Mouse (Mus musculus) myocyte (in vitro differentiated cells): ENCODE results near the gene Gm10203. TPM values are rescaled to one million over a fixed set of nuclear protein-coding genes. Genes with fewer than 3 reads are reported as not detected.
A peak's percentile ranks its signal among the peaks of the same experiment; 100 is the strongest.
"Not testable (repeated sequence)": the region's sequence is repeated elsewhere in the genome, so short reads cannot be mapped to it uniquely, and the experiment has no call there.

ENCODE experiments used
- H3K27me3 ChIP-seq: one replicate; pipeline ENCODE4 v1.6.1; 2011; ENCODE audit not compliant: control insufficient read depth, insufficient read depth, insufficient read length
- H3K36me3 ChIP-seq: one replicate; pipeline ENCODE4 v1.6.1; 2011; ENCODE audit not compliant: control insufficient read depth, insufficient read depth
- H3K4me2 ChIP-seq: one replicate; pipeline ENCODE4 v1.6.1; 2011; ENCODE audit warnings: low read depth, control low read depth
- H3K4me3 ChIP-seq: one replicate; pipeline ENCODE4 v1.5.1; 2011; ENCODE audit warnings: mild to moderate bottlenecking, control low read depth, moderate library complexity
- H3K79me2 ChIP-seq: one replicate; pipeline ENCODE4 v1.6.1; 2011; ENCODE audit not compliant: control insufficient read depth, insufficient read depth
- H3ac ChIP-seq: one replicate; pipeline ENCODE4 v1.6.1; 2011; ENCODE audit not compliant: control insufficient read depth, insufficient read length
- CEBPB ChIP-seq: IDR thresholded peaks from 2 replicates; pipeline ENCODE4 v1.6.1; 2011; ENCODE audit warnings: mild to moderate bottlenecking, moderate library complexity; ENCODE audit not compliant: poor library complexity, insufficient read depth, severe bottlenecking
- E2F4 ChIP-seq: IDR thresholded peaks from one replicate; pipeline ENCODE4 v1.6.1; 2011; ENCODE audit warnings: mild to moderate bottlenecking, control low read depth, moderate library complexity; ENCODE audit not compliant: insufficient read depth
- MAX ChIP-seq: IDR thresholded peaks from one replicate; pipeline ENCODE4 v1.6.1; 2011; ENCODE audit warnings: low read depth, mild to moderate bottlenecking, control low read depth
- MYOD1 ChIP-seq, 3 experiments: IDR thresholded peaks; one replicate each; pipeline ENCODE4 v1.6.1; 2011; ENCODE audit warnings: control low read depth in 2 of 3, low read depth in 2 of 3, mild to moderate bottlenecking in 2 of 3, moderate library complexity in 1 of 3; ENCODE audit not compliant: insufficient read length in 2 of 3, control insufficient read depth in 1 of 3
- MYOG ChIP-seq, 3 experiments: IDR thresholded peaks; one replicate each; pipeline ENCODE4 v1.6.1; 2011; ENCODE audit warnings: control low read depth in 2 of 3, low read depth in 2 of 3, mild to moderate bottlenecking in 2 of 3; ENCODE audit not compliant: insufficient read length in 2 of 3, control insufficient read depth in 1 of 3, insufficient read depth in 1 of 3
- POLR2A ChIP-seq: IDR thresholded peaks from one replicate; pipeline ENCODE4 v1.6.1; 2011; ENCODE audit warnings: low read depth, mild to moderate bottlenecking, control low read depth, moderate library complexity; ENCODE audit not compliant: insufficient read length
- POLR2AphosphoS2 ChIP-seq: IDR thresholded peaks from one replicate; pipeline ENCODE4 v1.6.1; 2011; ENCODE audit warnings: low read depth, control low read depth; ENCODE audit not compliant: insufficient read length
- REST ChIP-seq: IDR thresholded peaks from one replicate; pipeline ENCODE4 v1.6.1; 2011; ENCODE audit warnings: mild to moderate bottlenecking, control low read depth, moderate library complexity; ENCODE audit not compliant: insufficient read depth, insufficient read length
- SRF ChIP-seq: IDR thresholded peaks from one replicate; pipeline ENCODE4 v1.6.1; 2011; ENCODE audit warnings: low read depth; ENCODE audit not compliant: control insufficient read depth, insufficient read length
- TCF12 ChIP-seq: IDR thresholded peaks from one replicate; pipeline ENCODE4 v1.6.1; 2011; ENCODE audit warnings: mild to moderate bottlenecking, control low read depth; ENCODE audit not compliant: poor library complexity, insufficient read depth, severe bottlenecking
- TCF3 ChIP-seq: IDR thresholded peaks from one replicate; pipeline ENCODE4 v1.6.1; 2011; ENCODE audit warnings: low read depth, control low read depth; ENCODE audit not compliant: insufficient read length
- USF1 ChIP-seq: IDR thresholded peaks from one replicate; pipeline ENCODE4 v1.6.1; 2011; ENCODE audit warnings: low read depth, mild to moderate bottlenecking, control low read depth, moderate library complexity
- polyA plus RNA-seq: library from polyadenylated mRNA; unstranded; fragments of >200 nt; fragmentation: generic; extraction: Trizol; gene quantifications from one replicate; pipeline ENCODE4 v1.2.1, GENCODE M21; 2012; ENCODE audit warnings: missing spikeins

Gm10203 gene
- polyA plus RNA-seq, 1 experiment, result not detected

DNA sequence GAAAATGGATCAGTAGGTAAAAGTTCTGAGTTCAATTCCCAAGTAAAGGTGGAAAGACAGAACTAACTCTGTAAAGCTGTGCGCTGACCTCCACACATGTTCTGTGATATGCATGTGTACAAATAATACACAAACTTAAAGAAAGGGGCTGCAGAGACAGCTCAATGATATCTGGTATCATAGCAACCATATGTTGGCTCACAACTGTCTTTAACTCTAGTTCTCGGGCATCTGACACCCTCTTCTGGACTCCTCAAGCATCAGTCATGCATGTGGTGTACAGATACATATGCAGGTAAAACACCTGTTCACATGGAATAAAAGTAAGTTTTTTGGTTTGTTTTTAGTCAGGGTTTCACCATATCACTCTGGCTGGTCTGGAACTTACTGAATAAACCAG, 38.5 kb downstream of the Gm10203 start:
- Histone ChIP-seq H3K36me3 (peaks cover 43% of the 10 kb centered on the region), H3K27me3 (no peaks in the 10 kb centered on the region), H3K4me3 (no peak overlapping the region), H3K4me2 (no peak overlapping the region), H3ac (no peak overlapping the region), H3K79me2 (no peaks in the 10 kb centered on the region)
- no peak for TF ChIP-seq TCF3

DNA sequence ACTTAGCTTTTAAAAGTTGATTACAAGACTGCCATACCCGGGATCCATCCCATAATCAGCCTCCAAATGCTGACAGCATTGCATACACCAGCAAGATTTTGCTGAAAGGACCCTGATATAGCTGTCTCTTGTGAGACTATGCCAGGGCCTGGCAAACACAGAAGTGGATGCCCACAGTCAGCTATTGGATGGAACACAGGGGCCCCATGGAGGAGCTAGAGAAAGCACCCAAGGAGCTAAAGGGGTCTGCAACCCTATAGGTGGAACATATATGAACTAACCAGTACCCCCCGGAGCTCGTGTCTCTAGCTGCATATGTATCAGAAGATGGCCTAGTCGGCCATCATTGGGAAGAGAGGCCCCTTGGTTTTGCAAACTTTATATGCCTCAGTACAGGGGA, 40.0 kb downstream of the Gm10203 start:
- H3K4me2 ChIP-seq, H3ac ChIP-seq, H3K27me3 ChIP-seq, H3K79me2 ChIP-seq, H3K4me3 ChIP-seq: not testable (repeated sequence)
- H3K36me3 ChIP-seq, result peaks cover 41% of the 10 kb centered on the region

DNA sequence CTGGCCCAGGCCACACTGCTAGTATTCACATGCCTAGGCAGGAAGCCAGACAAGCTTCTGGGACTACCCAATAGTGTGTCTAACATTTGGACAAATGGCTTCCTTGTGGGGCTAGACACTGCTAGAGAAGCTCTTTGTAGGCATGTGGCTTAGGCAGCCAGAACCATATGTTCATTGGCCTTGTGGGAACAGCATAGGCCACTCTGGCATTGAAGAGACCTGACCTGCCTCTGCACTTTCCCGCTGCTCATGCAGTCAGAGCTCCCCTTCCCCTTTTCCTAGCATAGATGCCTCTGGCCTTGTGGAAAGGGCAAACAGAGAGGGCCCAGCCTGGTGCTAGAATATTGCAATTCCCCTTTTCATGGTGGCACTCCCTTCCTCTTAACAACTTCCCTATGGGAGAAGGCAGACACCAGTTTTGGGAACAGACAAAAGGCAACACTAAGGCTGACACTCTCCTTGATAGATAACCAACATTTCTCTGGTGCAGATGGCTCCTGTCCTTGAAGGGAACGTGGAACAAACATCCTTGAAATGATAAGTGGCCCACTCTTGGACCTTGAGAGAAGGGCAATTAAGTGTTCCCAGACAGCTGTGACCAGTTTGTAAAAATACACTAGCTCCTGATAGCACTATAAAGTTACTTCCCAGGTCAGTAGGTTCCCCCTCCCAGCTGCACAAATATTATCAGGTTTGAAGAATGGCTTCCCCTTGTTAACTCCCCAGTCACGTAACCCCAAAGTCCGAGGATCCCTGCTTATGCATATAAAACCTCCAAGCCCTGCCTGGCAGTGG, 44.1 kb downstream of the Gm10203 start:
- Histone ChIP-seq H3K36me3 (peaks cover 37% of the 10 kb centered on the region), H3K79me2 (no peaks in the 10 kb centered on the region), H3K4me3 (no peak overlapping the region), H3K4me2 (no peak overlapping the region), H3ac (no peak overlapping the region), H3K27me3 (no peaks in the 10 kb centered on the region)
- TF ChIP-seq MYOG (IDR thresholded peaks at IDR 0.05; ENCODE audit: control insufficient read depth in 1 of 3, insufficient read depth in 1 of 3, insufficient read length in 2 of 3, low read depth in 2 of 3), result peak in 1 of 3 experiments; percentile 49
- no peak for TF ChIP-seq REST
- no peak for TF ChIP-seq USF1
- TF ChIP-seq E2F4, result no peak
- no peak for TF ChIP-seq POLR2A

DNA sequence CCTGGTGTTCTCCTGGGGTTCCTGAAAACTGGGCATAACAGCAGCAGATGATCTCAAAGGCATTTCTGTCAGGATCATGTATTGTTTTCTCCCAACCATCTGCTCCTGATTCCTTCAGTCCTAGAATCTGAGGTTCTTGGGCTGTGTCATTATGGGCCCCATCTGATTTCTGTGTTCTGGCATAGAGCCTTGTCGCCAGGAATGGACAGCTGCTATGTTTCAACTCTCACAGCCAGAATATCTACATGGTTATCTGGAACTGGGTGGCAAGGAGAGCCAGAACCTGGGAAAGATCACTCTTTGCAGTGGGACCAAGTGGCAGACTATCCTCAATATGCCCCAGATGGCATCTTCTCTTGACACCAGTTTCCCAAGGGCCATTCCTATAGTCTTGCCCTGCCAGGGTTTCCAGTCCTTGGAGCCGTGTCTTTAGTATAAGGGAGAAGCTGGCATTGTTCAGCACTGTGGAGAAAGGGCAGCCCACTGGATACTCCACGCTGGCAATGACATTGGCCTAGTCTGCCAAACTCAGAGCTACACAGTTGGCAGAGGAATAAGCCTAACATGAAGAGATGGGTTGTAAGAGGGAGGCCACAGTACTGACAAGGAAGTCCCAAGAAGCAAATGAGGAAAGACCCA, 45.1 kb downstream of the Gm10203 start:
- Histone ChIP-seq H3K79me2 (no peaks in the 10 kb centered on the region), H3K36me3 (peaks cover 39% of the 10 kb centered on the region), H3K4me3 (no peak overlapping the region), H3K4me2 (no peak overlapping the region), H3K27me3 (no peaks in the 10 kb centered on the region), H3ac (no peak overlapping the region)
- TF ChIP-seq MYOG (IDR thresholded peaks at IDR 0.05; ENCODE audit: control insufficient read depth in 1 of 3, insufficient read depth in 1 of 3, insufficient read length in 2 of 3, low read depth in 2 of 3) (peak in 1 of 3 experiments; percentile 59), POLR2AphosphoS2 (no peak)

DNA sequence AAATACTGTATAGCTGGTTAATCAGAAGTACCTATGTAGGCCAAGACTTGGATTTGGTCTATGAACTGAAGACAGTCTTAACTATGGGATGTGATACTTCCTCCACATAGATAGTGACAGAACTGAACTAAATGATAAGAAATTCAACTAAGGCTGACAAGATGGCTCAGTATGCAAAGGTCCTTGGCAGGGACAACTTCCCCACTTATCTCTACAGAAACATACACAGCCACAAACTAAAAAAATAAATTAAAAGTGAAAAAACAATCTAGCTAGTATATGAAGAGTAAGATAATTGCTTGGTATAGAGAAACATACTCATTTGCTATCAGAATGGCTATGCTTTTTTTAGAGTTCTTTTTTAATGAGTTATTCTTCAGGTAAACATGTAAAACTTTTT, 49.1 kb downstream of the Gm10203 start:
- no peak overlapping the region for H3K4me2 ChIP-seq
- no peak for TF ChIP-seq E2F4
- TF ChIP-seq POLR2AphosphoS2, result no peak
- no peak for TF ChIP-seq MYOG (IDR thresholded peaks at IDR 0.05; ENCODE audit: control insufficient read depth in 1 of 3, insufficient read depth in 1 of 3, insufficient read length in 2 of 3, low read depth in 2 of 3)
- TF ChIP-seq MYOD1 (IDR thresholded peaks at IDR 0.05; ENCODE audit: control insufficient read depth in 1 of 3, insufficient read length in 2 of 3, low read depth in 2 of 3), result no peak
- TF ChIP-seq REST, result no peak
- TF ChIP-seq MAX, result no peak
- TF ChIP-seq USF1, result no peak
- TF ChIP-seq TCF3, result no peak
- TF ChIP-seq CEBPB, result no peak
- no peak for TF ChIP-seq SRF
- no peak for TF ChIP-seq POLR2A
- TF ChIP-seq TCF12, result no peak
- peaks cover 14% of the 10 kb centered on the region for H3K79me2 ChIP-seq
- H3K4me3 ChIP-seq, result no peak overlapping the region
- no peaks in the 10 kb centered on the region for H3K27me3 ChIP-seq
- peaks cover 60% of the 10 kb centered on the region for H3K36me3 ChIP-seq
- no peak overlapping the region for H3ac ChIP-seq

Other genes starting within 250 kb of the Gm10203 start
- 1.8 TPM for gene Caprin2, start 233.9 kb upstream of the Gm10203 start, polyA plus RNA-seq
- gene Sinhcaf, start 183.7 kb upstream of the Gm10203 start, polyA plus RNA-seq, result 8.5 TPM
- 3.1 TPM for gene Dennd5b, start 28.5 kb upstream of the Gm10203 start, polyA plus RNA-seq
- gene Etfbkmt, start 9.7 kb downstream of the Gm10203 start, polyA plus RNA-seq, result 7.2 TPM
- gene Amn1, start 58.5 kb downstream of the Gm10203 start, polyA plus RNA-seq, result 23.2 TPM
- gene Resf1, start 179.2 kb downstream of the Gm10203 start, polyA plus RNA-seq, result 8.2 TPM